Mouse (Mus musculus): ENCODE results near the gene Brf1. TPM values are rescaled to one million over a fixed set of nuclear protein-coding genes. Genes with fewer than 3 reads are reported as not detected.

The Brf1 gene
- polyA plus RNA-seq (2017; shearing (Covaris generic)): 183 TPM

DNA sequence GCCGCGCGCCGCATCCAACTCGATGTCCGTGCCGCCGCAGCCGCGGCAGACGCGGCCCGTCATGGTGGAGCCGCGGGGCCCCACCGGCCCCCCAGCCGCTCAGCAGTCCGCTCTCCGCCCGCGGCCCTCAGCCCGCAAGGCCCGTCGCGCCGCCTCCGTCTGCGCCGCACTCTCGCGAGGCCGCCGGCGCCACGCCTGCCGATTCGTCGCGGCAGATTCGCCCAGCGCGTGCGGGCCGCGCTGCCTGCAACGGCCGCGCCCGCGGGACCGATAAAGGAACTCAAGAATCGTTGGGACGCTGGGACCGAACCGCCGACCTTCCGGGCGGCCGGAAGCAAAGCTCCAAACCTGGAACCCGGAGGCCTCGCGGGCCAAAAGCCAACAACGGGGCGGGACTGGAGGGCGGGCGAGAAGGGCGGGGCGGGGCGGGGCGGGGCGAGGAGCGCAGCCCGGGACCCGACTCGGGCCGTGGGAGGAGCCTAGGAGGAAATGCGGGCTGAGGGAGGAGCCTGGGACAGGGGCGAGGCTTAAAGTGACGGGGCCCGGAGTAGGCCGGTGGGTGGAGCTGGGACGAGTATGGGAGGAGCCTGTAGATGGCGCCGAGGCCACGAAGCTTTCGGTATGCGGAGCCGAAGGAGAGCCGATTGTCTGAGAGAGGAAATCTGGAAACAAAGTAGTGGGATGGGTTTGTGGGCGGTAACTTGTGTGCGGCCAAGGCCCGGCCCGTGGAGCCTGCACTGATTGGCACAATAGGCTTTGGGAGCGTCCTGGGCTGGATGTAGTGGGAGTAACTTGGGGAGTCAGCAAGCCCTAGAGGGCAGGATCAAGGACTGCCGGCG is at the start of gene Brf1:
Gene Brf1 (minus strand): TSS at position 411 of the 839 bp plus-strand sequence.

DNA sequence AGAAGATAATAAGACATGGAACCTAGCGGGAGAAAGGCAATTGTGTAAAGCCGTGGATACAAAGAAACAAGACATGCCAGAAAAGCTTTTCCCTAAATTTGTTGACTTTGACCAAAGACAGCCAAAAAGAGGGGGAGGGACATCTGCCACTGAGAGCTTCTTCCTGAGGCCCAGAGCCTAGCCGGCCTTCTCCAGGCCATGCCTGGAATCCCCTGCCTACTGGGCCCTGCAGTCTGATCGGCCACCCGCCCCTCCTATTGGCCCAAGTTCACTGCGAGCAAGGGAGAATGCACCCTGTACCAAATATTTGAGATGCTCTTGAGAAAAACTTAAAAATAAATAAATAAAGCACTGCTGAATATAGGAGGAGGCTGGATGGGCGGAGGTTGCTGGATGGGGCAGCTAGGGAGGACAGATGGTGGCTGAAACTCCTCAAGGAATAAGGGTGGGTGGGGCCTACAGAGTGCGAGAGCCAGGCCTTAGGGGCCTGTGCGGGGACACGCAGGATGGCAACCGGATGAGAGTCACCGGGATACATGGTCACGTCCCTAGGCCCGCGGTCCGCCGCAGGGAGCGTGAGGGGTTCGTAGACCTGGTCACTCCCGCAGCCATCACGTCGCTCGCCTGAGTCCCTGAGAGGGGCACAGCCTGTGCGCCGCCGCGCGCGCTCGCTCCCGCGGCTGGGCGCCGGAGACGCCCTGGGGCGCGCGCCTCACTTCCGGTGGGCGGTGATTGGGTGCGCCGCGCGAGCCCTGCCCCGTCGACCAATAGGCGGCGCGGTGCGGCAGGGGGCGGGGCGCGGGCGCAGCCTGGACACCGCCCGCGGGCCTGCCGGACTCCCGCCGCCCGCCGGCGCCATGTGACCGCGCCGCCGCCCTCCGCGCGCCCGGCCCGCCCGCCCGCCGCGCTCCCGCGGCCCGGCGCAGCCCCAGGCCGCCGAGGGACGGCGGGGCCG is 13.4 kb upstream of the Brf1 start, which contains the start of gene Pacs2:
Gene Pacs2 (plus strand): TSS at position 905 of the 955 bp plus-strand sequence.

GRCm38 (mm10) chr12:112976371-112977073 is 24.0 kb downstream of the Brf1 start, which contains the start of gene Btbd6:
Gene Btbd6 (plus strand): TSS chr12:112976482.

GRCm38 (mm10) chr12:112941776-112942713 is 58.5 kb downstream of the Brf1 start, which contains the start of gene Nudt14:
Gene Nudt14 (minus strand): TSS chr12:112942124.

DNA sequence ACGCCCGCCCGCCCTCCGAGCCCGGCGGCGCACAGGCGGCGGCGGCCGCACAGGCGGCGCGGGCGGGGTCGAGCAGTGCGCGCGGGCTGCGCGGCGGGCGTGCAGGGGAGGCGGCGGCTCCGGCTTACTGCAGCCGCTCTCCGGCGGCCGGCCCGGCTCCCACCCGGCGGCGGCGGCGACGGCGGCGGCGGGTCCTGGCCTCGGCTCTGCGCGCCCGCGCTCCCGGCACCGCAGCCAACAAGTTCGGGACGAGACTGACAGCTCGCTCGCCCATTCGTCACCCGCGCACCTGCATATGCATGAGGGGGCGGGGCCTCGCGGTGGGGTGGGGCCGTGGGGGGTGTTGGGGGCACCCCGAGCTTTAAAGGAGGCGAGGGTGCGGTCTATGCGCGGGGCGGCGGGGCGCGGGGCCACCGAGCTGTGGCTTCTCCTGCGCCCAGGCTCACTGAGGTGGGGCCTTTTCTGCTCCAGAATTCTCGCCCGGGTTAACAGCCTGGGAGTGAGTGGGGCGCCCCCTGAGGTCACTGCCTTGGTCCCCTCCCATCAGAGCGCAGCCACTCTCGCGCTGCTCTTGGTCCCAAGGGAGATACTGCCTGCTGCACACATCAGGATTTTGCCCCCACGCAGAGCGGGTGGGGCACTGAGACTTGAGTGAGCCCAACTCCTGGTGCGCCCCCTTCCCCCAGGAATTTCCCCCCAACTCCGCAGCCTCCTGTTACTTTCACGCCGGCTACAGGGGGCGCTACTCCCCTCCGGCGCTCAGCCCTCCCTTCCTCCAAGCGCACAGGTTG is 70.7 kb downstream of the Brf1 start, which contains the start of gene Jag2:
Gene Jag2 (minus strand): TSS at position 215 of the 791 bp plus-strand sequence.

Other genes with a start within 250 kb of the Brf1 start
- gene Pld4, start 240.0 kb downstream of the Brf1 start, polyA plus RNA-seq (2017; shearing (Covaris generic)): 2.2 TPM
- gene Ahnak2, start 198.0 kb downstream of the Brf1 start, polyA plus RNA-seq (2017; shearing (Covaris generic)): not detected
- gene Clba1, start 191.8 kb downstream of the Brf1 start, polyA plus RNA-seq (2017; shearing (Covaris generic)): 0.54 TPM
- gene Cdca4, start 171.3 kb downstream of the Brf1 start, polyA plus RNA-seq (2017; shearing (Covaris generic)): 82.5 TPM
- gene Gpr132, start 132.5 kb downstream of the Brf1 start, polyA plus RNA-seq (2017; shearing (Covaris generic)): 37.1 TPM
- 2.7 TPM for gene Jag2, start 70.9 kb downstream of the Brf1 start, polyA plus RNA-seq (2017; shearing (Covaris generic))
- gene Nudt14, start 58.6 kb downstream of the Brf1 start, polyA plus RNA-seq (2017; shearing (Covaris generic)): 50.0 TPM
- 60.3 TPM for gene Btbd6, start 24.2 kb downstream of the Brf1 start, polyA plus RNA-seq (2017; shearing (Covaris generic))
- 31.0 TPM for gene Pacs2, start 13.8 kb upstream of the Brf1 start, polyA plus RNA-seq (2017; shearing (Covaris generic))
- 0.53 TPM for gene Tex22, start 73.8 kb upstream of the Brf1 start, polyA plus RNA-seq (2017; shearing (Covaris generic))
- 41.2 TPM for gene Mta1, start 97.6 kb upstream of the Brf1 start, polyA plus RNA-seq (2017; shearing (Covaris generic))
- gene Crip2, start 139.5 kb upstream of the Brf1 start, polyA plus RNA-seq (2017; shearing (Covaris generic)): 4.0 TPM
- gene Crip1, start 145.6 kb upstream of the Brf1 start, polyA plus RNA-seq (2017; shearing (Covaris generic)): 1,078 TPM
- 9.5 TPM for gene Tedc1, start 155.7 kb upstream of the Brf1 start, polyA plus RNA-seq (2017; shearing (Covaris generic))
- gene Tmem121, start 185.2 kb upstream of the Brf1 start, polyA plus RNA-seq (2017; shearing (Covaris generic)): 0.74 TPM